Mouse (Mus musculus): ENCODE results near the gene Susd5. TPM values are rescaled to one million over a fixed set of nuclear protein-coding genes. Genes with fewer than 3 reads are reported as not detected.
"Not testable (repeated sequence)": the region's sequence is repeated elsewhere in the genome, so short reads cannot be mapped to it uniquely, and the experiment has no call there.

The Susd5 gene
- polyA plus RNA-seq, 1 experiment = 2.3 TPM

GRCm38 (mm10) chr9:114098716-114099302, 41.9 kb downstream of the Susd5 start:
- TF ChIP-seq POLR2A (IDR thresholded peaks at IDR 0.05; ENCODE audit: control insufficient read depth, low read depth, low read length) (no peak), CTCF (IDR thresholded peaks at IDR 0.05; ENCODE audit: control insufficient read depth, insufficient read depth, insufficient replicate concordance, low read depth, low read length) (no peak)
- Histone ChIP-seq H3K36me3 (ENCODE audit: control insufficient read depth, insufficient read depth, low read length) (no peaks in the 10 kb centered on the region), H3K4me1 (ENCODE audit: control insufficient read depth, insufficient read depth, low read length) (peaks cover 12% of the 10 kb centered on the region)

DNA sequence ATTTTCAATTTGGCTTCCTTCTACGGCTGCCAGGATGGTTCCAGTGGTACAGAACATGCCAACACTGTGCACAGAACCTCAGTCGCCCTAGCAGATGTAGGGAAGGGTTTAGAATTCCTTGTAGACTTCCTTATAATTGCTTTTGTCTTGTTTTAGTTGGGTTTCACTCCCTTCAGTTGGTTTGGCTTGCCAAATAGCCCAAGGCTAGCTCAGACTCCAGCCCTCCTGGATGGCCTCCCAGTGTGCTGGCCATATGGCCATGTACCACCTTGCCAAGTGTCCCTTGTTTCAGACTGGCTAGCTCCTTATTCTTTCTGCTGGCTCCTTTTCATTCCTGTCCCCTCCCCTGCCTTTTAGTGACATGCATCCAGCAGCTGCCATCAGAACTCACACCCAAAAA, 53.3 kb downstream of the Susd5 start:
- Histone ChIP-seq H3K27ac (ENCODE audit: control insufficient read depth, insufficient read depth, low read depth, low read length) (no peak overlapping the region), H3K4me1 (ENCODE audit: control insufficient read depth, insufficient read depth, low read length) (peaks cover 5% of the 10 kb centered on the region; the same call in 1 of the 2 replicates), H3K27me3 (ENCODE audit: control insufficient read depth, insufficient read depth, low read length) (no peaks in the 10 kb centered on the region), H3K36me3 (ENCODE audit: control insufficient read depth, insufficient read depth, low read length) (no peaks in the 10 kb centered on the region), H3K4me3 (ENCODE audit: control insufficient read depth, low read depth, low read length) (no peak overlapping the region)
- no peak for TF ChIP-seq POLR2A (IDR thresholded peaks at IDR 0.05; ENCODE audit: control insufficient read depth, low read depth, low read length)
- TF ChIP-seq CTCF (IDR thresholded peaks at IDR 0.05; ENCODE audit: control insufficient read depth, insufficient read depth, insufficient replicate concordance, low read depth, low read length) = no peak

More at GRCm38 (mm10) chr9:114098716-114099302, 41.9 kb downstream of the Susd5 start:
- no peak overlapping the region for H3K4me3 ChIP-seq (ENCODE audit: control insufficient read depth, low read depth, low read length)
- H3K27me3 ChIP-seq (ENCODE audit: control insufficient read depth, insufficient read depth, low read length) = no peaks in the 10 kb centered on the region
- no peak overlapping the region for H3K27ac ChIP-seq (ENCODE audit: control insufficient read depth, insufficient read depth, low read depth, low read length)

DNA sequence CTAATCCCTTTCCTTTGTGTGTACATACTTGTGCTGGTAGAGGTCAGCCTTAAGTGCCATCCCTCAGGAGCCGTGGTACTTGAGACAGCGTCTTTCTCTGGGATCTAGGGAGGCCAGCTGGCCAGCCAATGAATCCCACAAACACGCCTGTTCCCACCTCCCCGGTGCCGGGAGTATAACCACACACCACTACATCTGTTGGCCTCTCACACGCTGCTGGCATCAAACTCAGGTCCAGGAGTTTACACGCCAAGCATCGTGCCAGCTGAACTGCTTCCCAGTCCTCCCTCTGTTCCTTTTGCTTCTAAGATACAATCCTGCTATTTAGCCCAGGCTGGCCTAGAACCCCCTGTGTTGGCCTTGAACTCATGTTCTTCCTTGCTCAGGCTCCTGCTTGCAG, 54.2 kb downstream of the Susd5 start:
- H3K27me3 ChIP-seq (ENCODE audit: control insufficient read depth, insufficient read depth, low read length) = no peaks in the 10 kb centered on the region
- no peak overlapping the region for H3K4me3 ChIP-seq (ENCODE audit: control insufficient read depth, low read depth, low read length)
- no peaks in the 10 kb centered on the region for H3K36me3 ChIP-seq (ENCODE audit: control insufficient read depth, insufficient read depth, low read length)
- H3K27ac ChIP-seq (ENCODE audit: control insufficient read depth, insufficient read depth, low read depth, low read length) = no peak overlapping the region
- peaks cover 5% of the 10 kb centered on the region; the same call in 1 of the 2 replicates for H3K4me1 ChIP-seq (ENCODE audit: control insufficient read depth, insufficient read depth, low read length)
- no peak for TF ChIP-seq CTCF (IDR thresholded peaks at IDR 0.05; ENCODE audit: control insufficient read depth, insufficient read depth, insufficient replicate concordance, low read depth, low read length)
- TF ChIP-seq POLR2A (IDR thresholded peaks at IDR 0.05; ENCODE audit: control insufficient read depth, low read depth, low read length) = no peak

- Histone ChIP-seq H3K4me1 (ENCODE audit: control insufficient read depth, insufficient read depth, low read length) (peaks cover 5% of the 10 kb centered on the region; the same call in 1 of the 2 replicates), H3K4me3 (ENCODE audit: control insufficient read depth, low read depth, low read length) (no peak overlapping the region), H3K27ac (ENCODE audit: control insufficient read depth, insufficient read depth, low read depth, low read length) (no peak overlapping the region), H3K27me3 (ENCODE audit: control insufficient read depth, insufficient read depth, low read length) (no peaks in the 10 kb centered on the region), H3K36me3 (ENCODE audit: control insufficient read depth, insufficient read depth, low read length) (no peaks in the 10 kb centered on the region)
- no peak for TF ChIP-seq CTCF (IDR thresholded peaks at IDR 0.05; ENCODE audit: control insufficient read depth, insufficient read depth, insufficient replicate concordance, low read depth, low read length)
- TF ChIP-seq POLR2A (IDR thresholded peaks at IDR 0.05; ENCODE audit: control insufficient read depth, low read depth, low read length) = no peak
Observed at GRCm38 (mm10) chr9:114112226-114112625, 55.3 kb downstream of the Susd5 start.

GRCm38 (mm10) chr9:114113911-114114623, 57.1 kb downstream of the Susd5 start:
- Histone ChIP-seq H3K27ac (ENCODE audit: control insufficient read depth, insufficient read depth, low read depth, low read length) (no peak overlapping the region), H3K4me3 (ENCODE audit: control insufficient read depth, low read depth, low read length) (peak overlapping the region; percentile 67), H3K36me3 (ENCODE audit: control insufficient read depth, insufficient read depth, low read length) (no peaks in the 10 kb centered on the region), H3K27me3 (ENCODE audit: control insufficient read depth, insufficient read depth, low read length) (no peaks in the 10 kb centered on the region), H3K4me1 (ENCODE audit: control insufficient read depth, insufficient read depth, low read length) (peaks cover 5% of the 10 kb centered on the region; the same call in 1 of the 2 replicates)
- TF ChIP-seq CTCF (IDR thresholded peaks at IDR 0.05; ENCODE audit: control insufficient read depth, insufficient read depth, insufficient replicate concordance, low read depth, low read length) (no peak), POLR2A (IDR thresholded peaks at IDR 0.05; ENCODE audit: control insufficient read depth, low read depth, low read length) (no peak)

- H3K27me3 ChIP-seq (ENCODE audit: control insufficient read depth, insufficient read depth, low read length) = not testable (repeated sequence)
Observed at GRCm38 (mm10) chr9:114116672-114117071, 59.7 kb downstream of the Susd5 start.

DNA sequence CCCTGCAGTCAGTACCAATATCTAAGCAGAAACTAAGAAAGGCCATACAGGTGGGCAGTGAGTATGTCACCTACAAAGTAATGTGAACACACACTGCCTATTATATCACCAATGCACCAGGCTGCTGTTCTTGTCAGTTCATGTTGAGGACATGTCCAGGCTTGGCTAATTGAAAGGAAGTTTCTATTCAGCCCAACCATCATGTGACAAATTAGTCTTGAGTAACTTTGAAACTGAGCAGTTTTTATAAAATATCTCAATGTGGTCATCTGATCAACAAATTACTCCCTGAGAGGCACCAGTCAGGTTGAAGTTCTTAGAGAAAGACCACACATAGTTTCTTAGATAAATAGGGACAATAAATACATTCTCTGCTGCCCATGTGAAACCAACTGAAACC, 65.9 kb downstream of the Susd5 start:
- H3K27ac ChIP-seq (ENCODE audit: control insufficient read depth, insufficient read depth, low read depth, low read length); H3K36me3 ChIP-seq (ENCODE audit: control insufficient read depth, insufficient read depth, low read length); H3K4me3 ChIP-seq (ENCODE audit: control insufficient read depth, low read depth, low read length); H3K4me1 ChIP-seq (ENCODE audit: control insufficient read depth, insufficient read depth, low read length); H3K27me3 ChIP-seq (ENCODE audit: control insufficient read depth, insufficient read depth, low read length): not testable (repeated sequence)

More at GRCm38 (mm10) chr9:114116672-114117071, 59.7 kb downstream of the Susd5 start:
- H3K36me3 ChIP-seq (ENCODE audit: control insufficient read depth, insufficient read depth, low read length); H3K27ac ChIP-seq (ENCODE audit: control insufficient read depth, insufficient read depth, low read depth, low read length); H3K4me3 ChIP-seq (ENCODE audit: control insufficient read depth, low read depth, low read length); H3K4me1 ChIP-seq (ENCODE audit: control insufficient read depth, insufficient read depth, low read length): not testable (repeated sequence)

DNA sequence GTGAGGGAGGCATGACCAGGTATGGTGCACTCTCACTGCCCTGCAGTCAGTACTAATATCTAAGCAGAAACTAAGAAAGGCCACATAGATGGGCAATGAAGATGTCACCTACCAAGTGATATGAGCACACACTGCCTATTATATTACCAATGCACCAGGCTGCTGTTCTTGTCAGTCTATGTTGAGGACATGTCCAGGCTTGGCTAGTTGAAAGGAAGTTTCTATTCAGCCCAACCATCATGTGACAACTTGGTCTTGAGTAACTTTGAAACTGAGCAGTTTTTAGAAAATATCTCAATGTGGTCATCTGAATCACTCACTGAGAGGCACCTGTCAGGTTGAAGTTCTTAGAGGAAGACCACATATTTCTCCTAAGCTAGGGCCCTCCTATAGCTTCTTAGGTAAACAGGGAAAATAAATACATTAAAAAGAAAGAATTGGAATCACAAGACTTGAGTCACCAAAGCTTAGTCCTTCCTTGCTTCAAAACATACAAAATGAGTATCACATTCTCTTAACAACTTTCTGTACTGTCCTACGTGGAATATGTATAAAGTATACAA, 72.4 kb downstream of the Susd5 start:
- not testable (repeated sequence) for H3K27me3 ChIP-seq (ENCODE audit: control insufficient read depth, insufficient read depth, low read length); H3K36me3 ChIP-seq (ENCODE audit: control insufficient read depth, insufficient read depth, low read length); H3K4me3 ChIP-seq (ENCODE audit: control insufficient read depth, low read depth, low read length); H3K27ac ChIP-seq (ENCODE audit: control insufficient read depth, insufficient read depth, low read depth, low read length); H3K4me1 ChIP-seq (ENCODE audit: control insufficient read depth, insufficient read depth, low read length)
